Mouse (Mus musculus): ENCODE data around the gene Cux1.

The Cux1 gene

DNA sequence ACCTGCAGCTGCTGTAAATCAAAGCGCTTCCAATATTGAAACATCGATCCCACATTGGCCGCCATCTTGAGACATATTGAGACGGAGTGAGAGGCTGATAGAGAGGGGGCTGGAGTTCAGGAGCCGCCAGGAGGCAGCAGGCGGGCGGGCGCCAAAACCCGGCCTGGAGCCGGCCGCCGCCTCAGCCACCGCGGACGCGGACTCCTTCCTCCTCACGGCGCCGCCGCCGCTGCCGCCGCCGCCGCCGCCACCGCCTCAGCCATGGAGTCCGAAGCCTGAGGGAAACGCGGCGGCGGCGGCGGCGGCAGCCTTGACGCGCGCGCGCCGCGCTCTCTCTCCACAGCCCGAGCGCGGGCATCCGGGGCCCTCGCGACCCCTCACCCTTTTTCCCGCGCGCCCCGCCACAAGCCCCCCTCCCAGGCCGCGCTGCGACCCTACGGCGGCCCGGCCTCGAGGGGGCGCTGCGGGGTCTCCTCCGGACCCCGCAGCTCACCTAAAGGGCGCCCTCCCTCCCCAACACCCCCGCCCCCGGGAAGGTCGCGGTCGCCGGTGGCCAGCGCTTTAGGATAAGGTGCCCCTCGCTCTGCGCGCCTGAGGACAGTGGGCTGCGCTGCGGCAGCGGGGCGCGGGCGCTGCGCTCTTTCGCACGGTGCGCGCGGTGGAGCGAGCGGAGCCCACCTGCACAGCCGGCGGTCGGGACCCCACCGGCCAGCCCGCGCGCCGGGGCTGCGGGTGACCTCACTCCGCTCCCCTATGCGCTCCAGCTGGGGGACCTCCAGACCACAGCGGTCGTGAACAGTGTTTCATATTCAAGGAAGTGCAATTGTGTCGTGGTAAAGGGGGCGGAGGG, at the start of gene Cux1:
TSS of gene Cux1 (minus strand) at position 315 of the 850 bp plus-strand sequence.
- no peak for DNase-seq (ENCODE audit: low read depth, low spot score)

DNA sequence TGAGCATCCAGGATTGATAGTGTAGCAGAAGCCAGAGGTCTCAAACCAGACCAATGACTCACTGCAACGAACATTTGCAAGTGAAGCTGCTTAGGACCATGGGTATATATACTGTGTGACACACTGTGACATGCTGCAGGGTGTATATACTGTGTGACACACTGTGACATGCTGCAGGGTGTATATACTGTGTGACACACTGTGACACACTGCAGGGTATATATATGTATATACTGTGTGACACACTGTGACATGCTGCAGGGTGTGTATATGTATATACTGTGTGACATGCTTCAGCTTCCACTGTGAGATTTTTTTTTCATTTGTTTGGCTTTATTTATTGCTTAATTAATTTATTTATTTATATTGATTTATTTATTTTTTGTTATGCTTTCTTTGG, 45.1 kb upstream of the Cux1 start:
- DNase-seq (ENCODE audit: low read depth, low spot score), result no peak

DNA sequence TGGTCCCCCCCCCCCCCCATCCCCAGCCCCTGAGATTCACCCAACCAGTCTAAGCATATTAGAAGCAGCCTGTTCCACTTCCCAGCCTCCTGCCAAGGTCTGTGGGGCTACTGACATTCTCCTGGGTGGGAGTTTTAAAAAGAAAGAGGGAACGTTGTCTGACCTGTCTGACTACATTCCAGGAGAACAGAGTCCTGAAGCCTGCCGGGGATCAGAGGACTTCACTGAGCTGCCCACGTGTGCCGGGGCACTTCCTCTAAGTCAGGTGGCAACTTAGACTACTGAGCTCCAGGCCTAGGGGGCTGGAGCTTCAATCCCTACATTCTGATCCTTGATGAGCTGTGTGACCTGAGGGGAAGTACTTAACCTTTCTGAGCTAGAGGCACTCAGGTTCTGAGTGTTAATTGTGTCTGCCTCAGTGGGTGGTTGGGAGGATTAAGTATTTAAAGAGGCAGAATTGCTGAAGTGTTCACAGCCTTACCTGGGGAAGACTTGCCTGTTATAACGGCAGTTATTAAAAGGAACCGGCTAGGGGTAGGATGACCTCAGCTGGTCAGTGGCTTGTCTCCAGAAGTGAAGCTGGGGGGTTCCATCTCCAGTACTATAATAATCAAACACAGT, 41.6 kb upstream of the Cux1 start:
- no peak for DNase-seq (ENCODE audit: low read depth, low spot score)

DNA sequence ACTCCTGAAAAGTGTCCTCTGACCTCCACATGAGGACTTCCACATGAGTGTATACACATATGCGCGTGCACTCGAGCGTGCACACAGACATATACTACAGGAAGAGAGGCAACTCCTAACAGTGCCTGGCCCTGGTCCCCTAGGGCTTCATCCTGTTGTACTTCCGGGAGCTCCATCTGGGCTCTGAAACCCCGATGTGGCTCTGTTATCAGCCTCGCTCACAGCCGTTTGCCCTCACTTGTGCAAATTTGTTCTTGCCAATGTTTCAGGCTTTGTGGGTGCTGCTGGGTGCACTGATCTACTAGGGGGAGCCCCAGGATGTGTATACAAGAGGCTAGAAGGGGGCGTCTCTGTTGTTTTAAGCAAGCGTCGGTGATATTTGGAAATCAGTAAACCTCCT, 37.9 kb upstream of the Cux1 start:
- no peak for DNase-seq (ENCODE audit: low read depth, low spot score)

DNA sequence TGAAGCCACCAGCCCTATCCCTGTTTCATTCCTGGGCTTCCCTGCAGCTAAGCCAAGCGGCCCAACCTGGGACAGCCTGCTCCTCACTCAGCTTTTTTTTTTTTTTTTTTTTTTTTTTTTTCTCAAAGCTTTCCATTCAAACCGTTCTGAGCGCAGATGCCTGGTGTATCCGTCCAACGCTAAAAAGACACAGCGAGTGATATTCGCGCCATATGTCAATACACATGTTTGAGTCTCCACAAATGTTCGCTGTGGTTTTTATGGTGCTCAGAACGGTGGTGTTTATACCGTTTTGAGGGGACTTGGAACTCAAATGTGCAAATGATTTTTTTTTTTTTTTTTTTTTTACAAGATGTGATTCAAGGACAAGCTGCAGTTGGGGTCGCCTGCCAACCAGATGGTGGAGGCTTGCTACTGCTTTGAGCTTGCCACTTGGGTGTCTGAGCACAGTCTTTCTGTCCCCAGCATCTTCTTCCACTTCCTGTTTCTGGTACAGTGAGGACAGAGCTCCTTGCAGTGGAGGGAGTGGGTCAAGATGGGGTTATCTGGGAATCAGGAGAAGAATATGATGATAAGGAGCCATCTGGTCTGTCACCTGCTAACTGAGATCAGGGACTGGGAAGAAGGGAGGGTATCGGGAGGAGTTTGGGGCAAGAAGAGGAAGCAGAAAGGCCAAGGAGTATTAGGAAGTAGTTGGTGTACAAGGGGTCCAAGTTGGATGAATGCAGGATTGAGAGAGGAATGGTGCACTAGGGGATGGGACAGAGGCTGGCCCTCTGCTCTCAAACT, 36.1 kb upstream of the Cux1 start:
- no peak for DNase-seq (ENCODE audit: low read depth, low spot score)

- no peak for DNase-seq (ENCODE audit: low read depth, low spot score)
Observed at GRCm38 (mm10) chr5:136600511-136600910, 33.2 kb upstream of the Cux1 start.

DNA sequence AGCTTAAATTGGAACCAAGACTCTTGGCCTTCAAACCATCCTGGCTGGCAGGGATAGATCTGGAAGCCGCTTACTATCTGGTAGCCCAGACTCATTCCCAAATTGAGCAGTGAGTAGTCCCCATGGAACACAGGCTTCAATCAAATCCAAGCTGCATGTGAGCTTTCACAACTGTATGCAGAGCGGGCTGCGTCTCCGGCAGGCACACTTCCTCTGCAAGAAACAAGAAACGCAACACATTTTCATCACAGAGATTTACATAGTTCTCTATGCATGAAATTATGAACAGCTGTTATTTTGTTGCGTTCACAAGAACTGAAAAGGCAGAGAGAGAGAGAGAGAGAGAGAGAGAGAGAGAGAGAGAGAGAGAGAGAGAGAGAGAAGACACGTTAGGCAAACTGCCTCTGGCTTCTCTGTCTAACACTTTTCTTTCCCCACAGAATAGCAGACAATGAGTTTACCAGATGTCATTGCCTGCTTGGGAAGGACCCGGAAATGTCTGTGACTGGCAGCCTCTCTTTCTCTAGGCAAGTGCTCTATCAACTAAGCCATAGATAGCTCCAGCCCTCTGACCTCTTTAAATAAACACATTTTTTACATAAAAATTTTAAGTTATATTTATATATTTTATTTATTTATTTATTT, 27.7 kb upstream of the Cux1 start:
- no peak for DNase-seq (ENCODE audit: low read depth, low spot score)

DNA sequence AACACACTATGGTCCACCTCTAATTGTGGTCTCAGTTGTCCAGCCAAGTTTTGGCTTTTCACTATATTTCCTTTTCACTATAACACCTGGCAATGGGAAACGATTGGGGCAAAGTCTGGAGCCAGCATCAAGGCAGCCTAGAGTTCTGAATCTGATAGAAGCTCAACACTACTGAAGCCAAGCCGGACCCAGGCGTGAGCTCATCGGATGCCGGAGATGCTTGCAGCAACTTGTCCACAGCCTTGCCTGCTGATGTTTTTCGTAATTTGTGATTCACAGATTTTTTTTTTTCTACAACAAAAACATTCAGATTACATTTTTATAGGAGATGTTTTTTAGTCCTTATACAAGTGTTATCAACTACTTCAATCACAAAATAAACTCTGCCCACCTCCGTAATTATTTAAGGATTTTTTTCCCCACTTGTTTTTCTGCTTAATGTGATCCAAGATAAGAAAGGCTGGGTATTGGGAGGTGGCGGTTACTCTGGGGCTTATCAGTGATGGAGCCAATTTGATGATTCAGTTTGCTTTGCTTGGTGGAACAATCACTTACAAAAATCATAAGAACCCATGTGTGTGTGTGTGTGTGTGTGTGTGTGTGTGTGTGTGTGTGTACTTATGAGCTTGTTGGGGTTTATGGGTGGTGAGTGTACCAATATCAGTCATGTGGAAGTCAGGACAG, 24.7 kb upstream of the Cux1 start:
- no peak for DNase-seq (ENCODE audit: low read depth, low spot score)

DNA sequence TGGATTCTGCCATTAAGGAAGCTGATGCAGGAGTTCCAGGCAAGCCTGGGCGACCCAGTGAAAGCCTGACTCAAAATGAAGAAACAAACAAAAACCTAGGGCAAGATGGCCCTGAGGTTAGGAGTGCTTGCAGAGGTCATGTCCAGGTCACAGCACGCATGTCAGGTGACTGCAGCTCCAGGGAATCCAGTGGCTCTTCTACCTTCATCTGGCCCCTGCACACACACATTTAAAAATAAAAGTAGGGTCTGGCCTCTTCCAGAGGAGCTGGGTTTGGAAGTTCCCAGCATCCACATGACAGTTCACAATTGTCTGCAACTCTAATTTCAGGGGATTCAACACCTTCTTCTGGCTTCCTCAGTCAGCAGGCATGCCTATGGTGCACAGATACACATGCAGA, 21.7 kb upstream of the Cux1 start:
- no peak for DNase-seq (ENCODE audit: low read depth, low spot score)

DNA sequence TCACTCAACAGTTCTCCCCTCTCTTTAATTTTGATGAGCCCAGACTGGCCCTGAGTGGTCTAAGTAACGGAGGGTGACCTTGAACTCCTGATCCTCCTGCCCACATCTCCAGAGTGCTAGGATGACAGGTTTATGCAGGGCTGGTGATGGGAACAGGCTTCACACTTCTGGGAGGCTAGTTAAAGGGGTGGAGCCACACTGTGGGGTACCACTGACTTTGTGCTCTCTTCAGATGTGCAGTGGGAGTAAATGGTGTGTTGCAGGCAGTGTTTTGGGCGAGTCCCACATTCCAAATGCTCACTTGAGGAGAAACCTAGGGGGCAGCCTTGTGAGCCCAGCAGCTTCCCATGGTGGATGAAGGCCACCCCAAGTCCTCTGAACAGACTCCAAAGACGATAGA, 21.2 kb upstream of the Cux1 start:
- no peak for DNase-seq (ENCODE audit: low read depth, low spot score)

GRCm38 (mm10) chr5:136584676-136585285, 17.5 kb upstream of the Cux1 start:
- no peak for DNase-seq (ENCODE audit: low read depth, low spot score)

GRCm38 (mm10) chr5:136583666-136584464, 16.6 kb upstream of the Cux1 start:
- no peak for DNase-seq (ENCODE audit: low read depth, low spot score)

DNA sequence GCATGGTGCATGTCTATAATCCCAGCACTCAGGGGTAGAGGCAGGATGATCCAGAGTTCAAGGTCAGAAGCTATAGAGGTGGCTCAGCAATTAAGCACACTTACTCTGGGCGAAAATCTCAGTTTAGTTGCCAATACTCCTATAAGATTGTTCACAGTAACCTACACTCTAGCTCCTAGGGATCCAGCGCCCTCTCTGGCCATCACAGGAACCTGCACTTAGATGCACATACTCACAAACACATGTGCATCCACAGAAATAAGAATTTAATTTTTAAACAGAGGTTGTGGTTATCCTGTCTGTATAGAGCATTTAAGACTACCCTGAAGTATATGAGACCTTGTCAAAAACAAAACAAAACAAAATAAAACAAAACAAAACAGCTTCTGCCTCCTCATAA, 16.0 kb upstream of the Cux1 start:
- no peak for DNase-seq (ENCODE audit: low read depth, low spot score)

- no peak for DNase-seq (ENCODE audit: low read depth, low spot score)
Observed at GRCm38 (mm10) chr5:136582201-136582600, 14.9 kb upstream of the Cux1 start.

DNA sequence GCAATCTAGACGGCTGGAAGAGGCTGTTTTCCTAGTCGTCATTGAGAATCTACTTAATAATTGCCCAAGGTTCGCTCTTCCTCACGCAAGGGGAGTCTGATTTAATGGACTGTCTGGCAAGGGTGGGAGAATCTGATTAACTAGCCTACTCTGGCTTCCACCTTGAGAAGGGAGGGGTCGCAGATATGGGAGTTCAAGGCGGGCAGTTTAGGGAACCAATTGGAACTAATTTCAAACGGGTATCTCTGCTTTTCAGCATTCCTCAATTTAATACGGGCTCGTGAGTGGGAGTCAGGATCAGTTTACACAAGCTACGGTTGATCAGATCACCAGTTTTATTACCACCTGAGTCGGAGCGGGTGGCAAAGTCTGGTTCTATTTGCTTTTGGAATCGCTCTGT, 14.3 kb upstream of the Cux1 start:
- no peak for DNase-seq (ENCODE audit: low read depth, low spot score)

DNA sequence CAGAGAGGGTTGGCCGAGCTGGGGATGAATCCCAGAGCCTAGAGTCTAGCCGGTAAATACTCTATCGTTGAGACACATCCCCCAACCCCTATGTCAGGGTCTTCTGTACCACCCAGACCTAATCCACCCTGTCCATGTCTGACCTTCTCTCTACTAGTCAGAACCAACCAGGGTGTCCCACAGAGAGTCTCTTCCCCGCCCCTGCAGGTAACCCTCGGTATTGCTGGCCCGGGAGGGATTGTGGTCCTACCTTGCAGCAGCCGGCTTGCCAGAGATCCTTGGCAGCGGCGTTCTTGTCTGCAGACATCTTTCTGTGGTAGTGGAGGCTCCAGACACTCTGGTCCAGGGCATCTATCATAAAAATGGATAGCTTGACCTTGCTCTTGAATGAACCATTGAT, 13.9 kb upstream of the Cux1 start:
- DNase-seq (ENCODE audit: low read depth, low spot score), result no peak

GRCm38 (mm10) chr5:136578201-136578600, 10.9 kb upstream of the Cux1 start:
- no peak for DNase-seq (ENCODE audit: low read depth, low spot score)

DNA sequence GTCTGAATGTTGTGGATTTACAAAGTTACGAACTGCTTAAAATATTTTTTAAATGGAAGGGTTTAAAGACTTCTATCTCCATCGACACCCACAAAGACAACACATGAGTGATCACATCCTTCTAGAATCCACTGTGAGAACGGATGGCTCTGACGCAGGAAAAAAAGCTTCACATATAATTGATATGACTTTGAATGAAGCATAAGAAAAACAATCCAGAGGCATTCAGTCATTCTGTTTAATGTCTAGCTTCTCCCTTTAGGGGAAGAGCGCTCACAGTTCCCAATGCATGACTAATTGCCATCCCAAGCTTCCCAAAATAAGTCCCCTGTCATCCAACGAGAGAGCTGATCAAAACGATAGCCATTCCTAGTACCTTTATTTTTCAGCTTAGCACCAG, 2.9 kb upstream of the Cux1 start:
- no peak for DNase-seq (ENCODE audit: low read depth, low spot score)

DNA sequence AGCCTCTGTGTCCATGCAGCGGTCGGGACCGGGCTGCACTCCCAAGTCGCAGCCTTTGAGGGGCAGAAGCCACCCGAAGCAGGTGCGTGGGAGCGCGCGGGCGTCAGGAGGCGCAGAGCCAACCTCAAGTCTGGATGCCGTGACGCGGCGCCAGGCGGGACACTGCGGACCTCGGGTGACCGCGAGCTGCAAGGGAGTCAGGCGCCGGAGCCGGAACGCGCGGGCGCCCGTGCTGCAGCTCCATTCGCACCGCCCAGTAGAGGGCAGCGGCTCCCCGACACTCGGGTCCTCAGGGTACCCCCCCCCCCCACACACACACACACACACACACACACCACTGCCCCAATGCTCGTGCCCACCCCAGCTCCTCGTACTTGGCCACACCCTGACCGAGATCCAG, 1.5 kb upstream of the Cux1 start:
- no peak for DNase-seq (ENCODE audit: low read depth, low spot score)

Data from WW6 (cell line).